Mouse (Mus musculus) gastrocnemius, adult 8-10 months (tissue): Measurements from ENCODE around the gene Kng2. TPM values are rescaled to one million over a fixed set of nuclear protein-coding genes. Genes with fewer than 3 reads are reported as not detected.
"Not testable (repeated sequence)": the region's sequence is repeated elsewhere in the genome, so short reads cannot be mapped to it uniquely, and the experiment has no call there.

Experiments used
- DNase-seq, 2 experiments: peaks; one replicate each; pipeline ENCODE4 v3.0.0; 2022; ENCODE audit warnings: low spot score in 2 of 2
- total RNA-seq, 4 experiments: library from RNA; stranded (reverse); gene quantifications; 2 replicates each; pipeline ENCODE4 v1.2.4; 2022

Gene Kng2
- under 1 TPM in 2 of 4 experiments, not detected in 2; 0.25 to 0.62 TPM for total RNA-seq

DNA sequence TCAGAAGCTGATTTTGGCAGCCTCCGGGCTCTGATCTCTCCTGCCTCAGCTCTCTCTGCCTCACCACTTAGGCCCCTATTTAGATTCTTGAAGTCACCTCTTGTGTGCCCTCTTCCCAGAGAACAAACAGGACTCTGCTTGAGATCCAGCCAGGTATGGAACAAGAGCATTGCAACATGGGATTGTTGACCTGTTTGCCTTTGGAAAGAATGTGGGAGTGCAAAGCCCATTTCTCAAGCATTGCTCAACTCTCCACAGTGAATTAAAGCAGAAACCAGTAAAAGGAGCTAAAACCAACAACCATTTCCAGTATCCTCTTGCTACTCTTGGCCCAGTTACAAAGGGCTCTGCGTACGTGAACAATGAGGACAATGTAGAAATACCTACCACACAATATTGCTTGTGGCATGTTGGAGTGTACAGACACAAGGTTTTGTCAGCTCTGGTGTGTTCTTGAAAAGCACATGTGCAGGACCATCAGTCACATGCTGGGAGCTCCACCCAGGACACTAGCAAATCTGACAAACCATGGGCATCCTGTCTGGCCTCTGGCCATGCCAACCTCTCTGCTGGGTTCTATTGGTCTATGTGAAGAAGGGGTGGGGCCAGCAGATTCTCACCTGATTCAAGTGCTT is at the start of gene Kng2:
Gene Kng2 (minus strand): TSS at position 517 of the 635 bp plus-strand sequence.
- DNase-seq: not testable (repeated sequence)

DNA sequence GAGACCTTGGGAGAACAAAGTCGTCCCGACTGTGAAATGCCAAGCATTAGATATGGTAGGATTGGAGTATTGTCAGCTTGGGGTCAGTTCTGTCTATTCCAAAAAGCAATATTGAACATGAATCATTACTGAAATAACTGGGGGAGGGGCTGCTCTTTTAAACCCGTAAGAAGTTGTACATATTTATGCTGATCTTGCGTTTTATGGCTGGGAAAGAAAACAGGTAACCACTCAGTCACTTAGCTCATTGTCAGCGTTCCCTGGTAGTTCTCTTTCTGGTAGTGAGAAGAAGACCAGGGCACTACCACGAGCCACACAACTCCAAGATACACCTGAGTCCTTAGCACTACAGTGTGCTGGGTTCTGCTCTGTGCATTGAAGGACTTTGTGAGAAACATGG is 48.2 kb upstream of the Kng2 start:
- DNase-seq: not testable (repeated sequence)

DNA sequence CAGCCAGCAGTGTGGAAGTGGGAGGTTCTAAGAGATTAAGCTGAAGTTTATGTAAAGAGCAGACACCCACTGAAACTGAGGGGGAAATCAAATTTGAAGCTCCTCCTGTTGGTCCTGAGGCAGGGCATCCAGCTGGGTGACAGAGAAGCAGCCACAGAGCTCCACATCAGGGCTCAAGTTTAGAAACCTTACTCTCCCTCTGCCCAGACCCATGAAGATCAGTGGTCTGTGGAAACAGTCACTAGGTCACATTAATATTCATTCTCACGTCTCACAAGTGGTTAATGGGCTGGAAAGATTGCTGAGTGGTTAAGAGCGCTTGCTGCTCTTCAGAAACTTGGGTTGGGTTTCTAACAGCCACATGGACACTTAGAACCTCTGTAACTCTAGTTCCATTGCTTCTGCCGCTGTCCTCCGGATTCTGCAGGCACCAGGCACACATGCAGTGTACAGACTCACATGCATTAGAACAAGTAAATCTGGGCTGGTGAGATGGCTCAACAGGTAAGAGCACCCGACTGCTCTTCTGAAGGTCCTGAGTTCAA is 31.6 kb upstream of the Kng2 start:
- not testable (repeated sequence) for DNase-seq

DNA sequence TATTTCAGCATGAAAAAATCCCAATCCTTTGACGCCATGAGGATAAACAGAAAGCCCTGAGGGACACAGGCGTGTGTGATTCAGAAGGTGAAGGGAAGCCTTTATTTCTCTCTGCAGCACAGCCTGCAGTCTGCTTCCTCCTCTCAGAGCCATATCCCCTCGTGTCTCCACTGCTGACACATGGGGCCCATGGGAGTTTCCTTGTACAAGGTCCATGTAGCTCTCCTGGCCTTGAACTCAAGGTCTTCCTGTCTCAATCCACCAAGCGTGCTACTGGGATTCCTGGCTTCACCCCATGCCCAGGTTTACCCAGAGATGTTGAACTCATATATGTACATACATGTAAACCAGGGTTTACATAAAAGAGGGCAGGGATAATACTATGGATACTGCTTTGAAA is 30.3 kb upstream of the Kng2 start:
- not testable (repeated sequence) for DNase-seq

DNA sequence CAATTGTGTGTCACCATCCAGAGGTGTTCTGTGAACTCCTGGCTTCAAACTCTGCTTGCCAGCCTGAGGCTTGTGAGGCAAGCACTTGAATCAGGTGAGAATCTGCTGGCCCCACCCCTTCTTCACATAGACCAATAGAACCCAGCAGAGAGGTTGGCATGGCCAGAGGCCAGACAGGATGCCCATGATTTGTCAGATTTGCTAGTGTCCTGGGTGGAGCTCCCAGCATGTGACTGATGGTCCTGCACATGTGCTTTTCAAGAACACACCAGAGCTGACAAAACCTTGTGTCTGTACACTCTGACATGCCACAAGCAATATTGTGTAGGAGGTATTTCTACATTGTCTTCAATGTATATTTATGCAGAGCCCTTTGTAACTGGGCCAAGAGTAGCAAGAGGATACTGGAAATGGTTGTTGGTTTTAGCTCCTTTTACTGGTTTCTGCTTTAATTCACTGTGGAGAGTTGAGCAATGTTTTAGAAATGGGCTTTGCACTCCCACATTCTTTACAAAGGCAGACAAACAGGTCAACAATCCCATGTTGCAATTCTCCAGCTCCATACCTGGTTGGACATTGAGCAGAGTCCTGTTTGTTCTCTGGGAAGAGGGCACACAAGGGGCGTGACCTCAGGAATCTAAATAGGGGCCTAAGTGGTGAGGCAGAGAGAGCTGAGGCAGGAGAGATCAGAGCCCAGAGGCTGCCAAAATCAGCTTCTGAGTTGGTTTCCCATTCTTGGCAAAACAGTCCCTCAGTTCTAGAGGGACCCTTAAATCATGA is 28.6 kb upstream of the Kng2 start, which contains the start of gene Kng1:
Gene Kng1 (plus strand): TSS at position 198 of the 780 bp plus-strand sequence.
- DNase-seq: not testable (repeated sequence)

DNA sequence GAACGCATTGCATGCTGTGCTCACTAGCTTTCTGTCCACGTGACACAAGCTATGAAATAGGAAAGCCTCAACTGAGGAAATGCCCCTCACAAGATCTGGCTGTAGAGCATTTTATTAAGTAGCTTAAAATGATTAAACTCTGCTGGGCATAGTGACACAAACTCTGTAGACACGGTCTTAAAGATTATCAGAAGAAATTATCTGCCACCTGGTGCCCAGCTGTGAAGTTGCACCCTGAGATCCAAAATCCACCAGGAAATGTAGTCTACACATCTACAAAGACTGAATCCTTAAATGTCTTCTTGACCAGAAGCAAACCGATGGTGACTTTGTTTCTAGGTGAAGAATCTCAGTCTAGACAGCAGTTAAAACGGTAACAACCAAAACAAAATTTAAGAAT is 17.0 kb upstream of the Kng2 start:
- no peak for DNase-seq

DNA sequence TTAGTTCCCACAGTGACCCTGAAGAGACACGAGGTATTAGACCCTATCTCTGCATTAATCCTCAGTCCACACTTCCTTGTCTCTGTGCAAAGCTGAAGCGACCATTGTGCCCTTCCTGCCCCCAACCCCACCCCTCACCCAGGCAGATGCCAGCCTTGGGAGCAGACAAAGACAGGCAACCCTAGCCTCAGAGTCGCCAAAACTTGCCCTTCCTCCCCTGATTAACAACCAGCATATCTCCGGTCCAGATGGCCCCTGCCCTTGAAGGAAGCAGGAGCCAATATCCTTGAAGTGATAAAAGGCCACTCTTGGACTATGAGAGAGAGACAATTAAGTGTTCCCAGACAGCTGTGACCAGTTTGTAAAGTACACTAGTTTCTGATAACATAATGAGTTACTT is 11.6 kb upstream of the Kng2 start:
- DNase-seq: no peak

DNA sequence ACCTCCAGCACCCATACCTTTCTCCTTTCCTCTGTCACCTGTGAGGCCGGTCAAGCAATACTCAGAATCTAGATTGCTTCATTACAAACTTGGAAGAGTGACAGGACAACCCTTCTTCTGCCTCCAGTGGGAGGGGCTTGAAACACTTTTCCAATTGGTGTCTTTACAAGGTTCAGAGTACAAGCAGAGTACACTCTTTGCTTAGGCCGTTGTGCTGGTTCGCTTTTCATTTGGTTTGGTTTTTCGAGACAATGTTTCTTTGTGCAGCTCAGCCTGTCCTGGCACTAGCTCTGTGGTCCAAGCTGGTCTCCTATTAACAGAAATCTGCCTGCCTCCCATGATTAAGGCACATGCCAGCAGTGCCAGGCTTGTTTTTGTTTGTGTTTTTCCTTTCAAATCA is 10.0 kb upstream of the Kng2 start:
- no peak for DNase-seq

DNA sequence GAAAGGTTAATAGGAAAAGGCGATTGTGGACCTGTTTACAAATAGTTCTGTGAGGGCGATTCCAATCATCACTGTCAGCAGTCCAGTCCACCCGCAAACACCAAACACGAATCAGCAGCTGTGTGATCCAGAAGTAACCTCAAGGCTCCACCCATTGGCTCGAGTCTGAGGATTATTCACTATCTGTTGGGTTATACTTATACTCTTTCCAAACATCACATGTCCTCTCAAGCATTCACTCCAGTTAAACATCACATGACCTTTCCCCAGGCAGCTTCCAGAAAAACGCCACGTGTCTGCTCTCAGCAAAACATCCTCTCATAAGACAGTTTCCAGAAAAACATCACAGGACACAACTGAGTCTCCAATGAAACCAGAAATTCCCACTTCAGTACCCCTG is 8.5 kb upstream of the Kng2 start:
- DNase-seq: no peak

DNA sequence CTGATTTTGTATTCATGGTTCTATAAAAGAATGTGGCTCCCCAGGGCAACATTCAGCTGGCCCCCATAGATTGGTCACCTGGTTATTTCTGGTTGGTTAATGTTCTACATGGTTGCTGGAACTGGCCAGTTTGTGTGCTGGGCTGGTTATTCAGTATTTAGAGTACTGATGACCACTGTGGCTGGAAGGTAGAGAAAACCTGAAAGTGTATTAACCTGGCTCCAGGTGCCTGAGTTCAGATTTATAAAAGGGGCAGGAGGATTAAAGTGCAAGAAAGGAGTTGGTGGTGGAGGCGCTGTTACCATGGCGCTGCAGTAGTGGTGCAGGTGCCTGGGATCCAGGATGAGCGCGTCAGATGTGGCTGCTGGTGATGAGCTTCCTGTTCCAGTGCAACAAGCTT is 4.4 kb upstream of the Kng2 start:
- no peak for DNase-seq

DNA sequence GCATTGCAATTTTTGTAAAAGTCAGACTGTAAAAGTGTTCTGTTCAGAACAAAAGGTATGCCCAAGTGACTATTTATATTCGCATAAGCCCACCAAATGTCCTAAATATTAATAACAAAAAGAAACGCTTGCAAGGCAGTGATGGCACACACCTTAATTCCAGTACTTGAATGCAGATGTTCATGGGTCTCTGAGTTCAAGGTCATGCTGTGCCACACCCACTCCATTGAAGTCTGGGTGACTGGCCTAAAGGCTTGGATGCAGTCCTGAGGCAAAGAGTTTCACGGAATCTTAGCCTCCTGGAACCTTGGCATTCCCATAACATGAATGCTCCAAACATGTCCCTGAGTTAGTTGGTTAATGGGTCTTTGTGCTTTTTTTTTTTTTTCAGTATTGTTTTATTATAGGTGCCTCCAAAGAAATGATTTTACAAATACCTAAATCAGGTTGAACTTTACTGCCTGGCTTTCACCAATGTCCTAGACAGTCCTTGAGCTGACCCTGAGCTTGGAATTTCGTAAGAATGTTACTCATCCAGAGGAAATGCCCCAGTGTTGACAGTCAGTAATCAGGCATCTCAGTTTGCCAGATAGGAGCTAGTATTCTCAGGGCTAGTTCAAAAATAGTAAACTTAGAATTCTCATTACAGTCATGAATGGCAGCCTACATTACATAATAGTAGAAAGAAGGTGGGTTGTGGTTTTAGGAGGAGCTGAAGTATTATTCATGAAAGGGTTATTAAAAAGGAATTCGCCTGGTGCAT is 1.6 kb upstream of the Kng2 start:
- no peak for DNase-seq

DNA sequence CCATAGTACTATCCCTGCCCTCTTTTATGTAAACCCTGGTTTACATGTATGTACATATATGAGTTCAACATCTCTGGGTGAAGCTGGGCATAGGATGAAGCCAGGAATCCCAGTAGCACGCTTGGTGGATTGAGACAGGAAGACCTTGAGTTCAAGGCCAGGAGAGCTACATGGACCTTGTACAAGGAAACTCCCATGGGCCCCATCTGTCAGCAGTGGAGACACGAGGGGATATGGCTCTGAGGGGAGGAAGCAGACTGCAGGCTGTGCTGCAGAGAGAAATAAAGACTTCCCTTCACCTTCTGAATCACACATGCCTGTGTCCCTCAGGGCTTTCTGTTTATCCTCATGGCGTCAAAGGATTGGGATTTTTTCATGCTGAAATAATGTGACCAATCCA is 1.9 kb downstream of the Kng2 start:
- DNase-seq: not testable (repeated sequence)

DNA sequence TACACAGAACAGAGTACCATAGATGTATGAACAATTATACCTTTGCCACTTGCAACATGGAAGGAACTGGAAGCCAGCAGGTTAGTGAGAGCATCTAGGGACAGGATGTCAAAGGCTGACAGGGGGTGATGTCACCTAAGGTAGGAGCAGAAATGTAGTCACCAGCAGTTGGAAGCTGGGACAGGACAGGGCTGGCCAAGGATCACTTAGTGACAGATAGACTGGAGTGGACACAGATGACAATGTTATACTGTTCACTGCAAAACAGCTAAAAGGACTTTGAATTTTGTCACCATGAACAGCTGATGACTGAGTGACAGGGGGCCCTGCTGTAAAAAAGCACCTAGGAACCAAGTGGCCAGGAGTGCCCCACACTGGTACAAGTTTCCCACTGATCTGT is 2.7 kb downstream of the Kng2 start:
- no peak for DNase-seq

DNA sequence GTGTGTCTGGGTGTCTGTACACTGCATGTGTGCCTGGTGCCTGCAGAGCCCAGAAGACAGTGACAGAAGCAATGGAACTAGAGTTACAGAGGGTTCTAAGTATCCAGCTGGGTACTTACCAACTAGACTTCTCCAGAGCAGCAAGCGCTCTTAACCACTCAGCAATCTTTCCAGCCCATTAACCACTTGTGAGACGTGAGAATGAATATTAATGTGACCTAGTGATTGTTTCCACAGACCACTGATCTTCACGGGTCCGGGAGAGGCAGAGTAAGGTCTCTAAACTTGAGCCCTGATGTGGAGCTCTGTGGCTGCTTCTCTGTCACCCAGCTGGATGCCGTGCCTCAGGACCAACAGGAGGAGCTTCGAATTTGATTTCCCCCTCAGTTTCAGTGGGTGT is 4.2 kb downstream of the Kng2 start:
- DNase-seq: no peak

DNA sequence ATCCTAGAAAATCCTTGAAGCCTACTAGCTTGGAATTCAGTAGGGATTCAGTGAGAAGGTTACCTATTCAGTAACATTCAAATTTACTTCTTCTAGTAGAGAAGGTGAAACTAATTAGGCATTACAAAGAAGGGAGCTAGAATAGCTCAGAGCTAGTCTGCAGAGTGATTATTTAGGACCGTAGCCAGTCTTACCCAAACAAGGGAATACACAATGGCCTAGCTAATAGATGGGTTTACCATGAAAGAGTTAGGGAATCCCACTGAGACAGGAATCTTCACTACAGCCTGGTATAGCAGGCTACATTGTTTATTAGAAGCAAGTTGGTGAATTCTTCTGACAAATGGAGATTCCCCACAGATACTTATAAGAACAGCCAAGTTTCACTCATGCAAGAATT is 8.7 kb downstream of the Kng2 start:
- not testable (repeated sequence) for DNase-seq

DNA sequence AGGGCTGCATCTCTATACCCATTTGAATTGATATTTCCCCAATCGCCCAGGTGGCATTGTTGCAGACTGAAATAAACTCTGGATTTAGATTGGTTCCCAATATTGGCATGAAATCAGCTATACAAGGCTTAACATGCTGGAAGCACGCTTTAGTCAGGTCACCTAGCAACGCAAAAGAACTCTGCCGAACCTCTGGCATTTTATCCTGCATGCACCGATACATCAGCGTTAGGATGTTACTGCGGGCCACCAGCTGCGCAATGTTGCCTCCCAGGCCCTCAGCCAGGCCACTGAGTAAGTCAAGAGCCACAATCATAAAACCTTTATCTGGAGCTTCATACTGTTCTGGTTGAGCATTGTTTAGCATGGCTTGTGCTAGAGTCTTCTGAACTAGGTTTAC is 14.6 kb downstream of the Kng2 start:
- DNase-seq: not testable (repeated sequence)

DNA sequence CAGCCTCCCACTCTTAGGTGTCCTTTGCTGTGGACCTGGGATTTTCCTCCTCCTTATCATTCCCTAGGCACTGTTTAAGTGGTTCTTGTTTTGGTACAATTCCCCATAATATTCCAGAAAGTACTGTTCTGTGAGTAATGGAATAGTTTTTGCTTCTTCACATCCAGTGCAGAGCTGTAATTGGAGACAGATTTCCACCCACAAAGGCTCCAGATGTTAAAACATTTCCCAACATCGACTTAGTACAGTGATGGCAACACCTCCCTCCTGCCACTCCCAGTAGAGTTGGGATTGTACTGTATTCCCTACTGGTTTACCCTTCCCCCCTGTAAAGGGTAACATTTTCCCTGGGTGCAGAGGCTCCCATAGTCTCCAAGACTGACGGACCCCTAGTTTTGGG is 15.5 kb downstream of the Kng2 start:
- DNase-seq: not testable (repeated sequence)

DNA sequence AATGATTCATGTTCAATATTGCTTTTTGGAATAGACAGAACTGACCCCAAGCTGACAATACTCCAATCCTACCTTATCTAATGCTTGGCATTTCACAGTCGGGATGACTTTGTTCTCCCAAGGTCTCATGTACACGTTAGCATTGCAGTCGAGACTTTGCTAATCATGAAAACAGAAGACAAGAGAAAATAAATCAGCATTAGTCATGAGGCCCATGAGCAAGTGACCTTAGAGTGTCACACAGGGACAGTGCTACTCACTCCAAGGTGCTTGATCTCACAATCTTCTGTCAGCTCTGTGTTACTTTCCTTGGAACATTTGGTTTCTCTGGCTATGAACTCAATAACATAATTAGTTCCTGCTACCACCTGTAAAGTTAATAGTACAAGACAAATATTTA is 32.3 kb downstream of the Kng2 start:
- DNase-seq: not testable (repeated sequence)

DNA sequence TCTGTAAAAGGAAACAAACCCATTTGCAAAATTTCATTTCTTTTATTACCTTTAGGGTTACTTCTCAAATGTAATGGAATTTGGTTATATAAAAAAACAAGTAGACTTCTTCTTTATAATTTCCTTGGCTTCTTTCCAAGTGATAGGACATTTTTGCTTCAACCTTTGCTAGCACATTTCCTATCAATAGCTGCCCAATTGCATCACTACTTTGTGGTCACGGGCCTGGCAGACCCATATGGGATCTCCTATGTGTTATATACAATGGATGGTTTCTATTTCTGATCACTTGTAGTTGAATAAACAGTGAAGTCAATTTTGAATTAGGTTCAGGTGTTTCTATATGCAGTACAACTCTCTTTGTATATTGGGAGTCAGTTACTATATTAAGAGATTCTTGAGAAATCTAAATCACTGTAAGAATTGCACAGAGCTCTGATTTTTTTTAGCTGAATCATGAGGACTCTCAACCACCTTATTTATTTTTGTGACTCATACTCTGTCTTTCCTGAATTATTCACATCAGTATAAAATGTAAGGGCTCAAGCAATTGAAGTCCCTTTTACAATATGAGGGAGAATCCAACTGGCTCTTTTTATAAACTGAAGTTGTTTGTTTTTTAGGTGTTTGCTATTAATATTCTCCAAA is 61.8 kb downstream of the Kng2 start:
- no peak for DNase-seq

DNA sequence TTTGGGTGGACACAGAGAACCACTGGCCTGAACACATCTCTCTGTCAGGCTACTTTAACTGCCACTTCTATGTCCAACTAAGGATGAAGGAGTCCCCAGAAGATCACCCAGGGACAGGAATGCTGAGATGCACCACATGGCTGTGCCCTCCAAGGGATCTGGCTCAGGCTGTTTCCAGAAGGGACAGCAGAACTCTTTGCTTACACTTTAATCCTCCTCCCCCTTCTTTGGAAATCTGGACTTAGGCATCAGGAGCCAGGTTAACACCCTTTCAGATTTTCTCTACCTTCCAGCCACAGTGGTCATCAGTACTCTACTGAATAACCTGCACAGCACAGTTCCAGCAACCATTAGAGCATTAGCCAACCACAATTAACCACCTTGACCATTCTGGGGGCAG is 66.0 kb downstream of the Kng2 start:
- DNase-seq: no peak

DNA sequence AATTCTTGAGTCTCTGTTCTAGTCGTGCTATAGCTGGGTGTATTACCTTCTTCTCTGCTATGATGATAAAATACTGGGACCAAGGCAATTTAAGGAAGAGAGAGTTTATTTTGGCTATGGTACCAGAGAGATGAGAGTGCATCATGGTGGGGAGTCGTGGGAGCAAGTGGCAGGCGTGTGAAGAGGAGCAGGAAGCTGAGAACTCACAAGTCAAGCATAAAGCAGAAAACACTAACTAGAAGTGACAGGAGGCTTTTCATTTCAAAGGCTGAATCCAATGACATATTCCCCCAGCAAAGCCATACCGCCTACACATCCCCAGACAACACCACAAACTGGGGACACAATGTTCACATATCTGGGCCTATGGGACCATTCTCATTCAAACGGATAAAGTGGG is 67.0 kb downstream of the Kng2 start:
- DNase-seq: no peak
